Mouse (Mus musculus) testis, adult 2 months (tissue): ENCODE data around the gene Olfr1219. TPM values are rescaled to one million over a fixed set of nuclear protein-coding genes. Genes with fewer than 3 reads are reported as not detected.

Experiments
- H3K27ac ChIP-seq: fragments of 200-500 bp; 2 replicates; pipeline ENCODE4 v1.5.1; 2012; ENCODE audit warnings: low read depth, low read length; ENCODE audit not compliant: control insufficient read depth, insufficient read depth
- H3K27me3 ChIP-seq: fragments of 200-500 bp; 2 replicates; pipeline ENCODE4 v1.6.1; 2012; ENCODE audit warnings: mild to moderate bottlenecking, low read length, moderate library complexity; ENCODE audit not compliant: control insufficient read depth, insufficient read depth
- H3K36me3 ChIP-seq: fragments of 200-500 bp; 2 replicates; pipeline ENCODE4 v1.6.1; 2012; ENCODE audit warnings: mild to moderate bottlenecking, low read length; ENCODE audit not compliant: control insufficient read depth, insufficient read depth
- H3K4me1 ChIP-seq: fragments of 200-500 bp; 2 replicates; pipeline ENCODE4 v1.6.1; 2012; ENCODE audit warnings: low read length; ENCODE audit not compliant: control insufficient read depth, insufficient read depth
- H3K4me3 ChIP-seq: fragments of 200-500 bp; 2 replicates; pipeline ENCODE4 v1.5.1; 2012; ENCODE audit warnings: low read depth, mild to moderate bottlenecking, low read length, moderate library complexity, mixed read lengths; ENCODE audit not compliant: control insufficient read depth
- CTCF ChIP-seq: fragments of 200-500 bp; IDR thresholded peaks from 2 replicates; pipeline ENCODE4 v1.5.1; 2012; ENCODE audit warnings: low read depth, mild to moderate bottlenecking, inconsistent platforms, low read length, moderate library complexity; ENCODE audit not compliant: control insufficient read depth, insufficient read depth, insufficient replicate concordance
- POLR2A ChIP-seq: fragments of 200-500 bp; IDR thresholded peaks from 2 replicates; pipeline ENCODE4 v1.6.1; 2012; ENCODE audit warnings: low read depth, mild to moderate bottlenecking, inconsistent platforms, low read length, moderate library complexity; ENCODE audit not compliant: control insufficient read depth
- polyA plus RNA-seq: library from polyadenylated mRNA; depleted of rRNA; stranded (reverse); fragments of >200 nt; gene quantifications from 2 replicates; pipeline ENCODE4 v1.2.3, GENCODE M21; 2012; rRNA removed

Olfr1219 gene
- polyA plus RNA-seq, 1 experiment, result not detected

DNA sequence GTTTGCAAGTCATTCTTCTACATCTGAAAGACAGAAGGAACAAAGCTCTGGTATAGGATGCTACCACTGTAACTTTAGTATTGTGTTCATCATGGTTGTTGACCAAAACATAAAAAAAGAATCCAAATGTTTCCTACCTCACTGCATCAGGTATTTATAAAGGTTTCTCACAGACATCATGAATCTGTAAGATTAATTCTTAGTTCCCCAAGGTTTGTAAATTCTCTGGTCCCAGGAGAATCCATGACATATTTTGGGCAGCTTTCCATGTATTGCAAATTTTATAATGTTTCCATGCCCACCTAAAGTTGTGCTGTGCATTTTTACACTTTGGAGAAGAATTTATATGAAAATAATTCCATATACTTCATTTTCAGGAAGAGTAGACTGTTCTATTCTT lies 22.2 kb downstream of the Olfr1219 start, which contains the start of gene Olfr1218:
TSS of gene Olfr1218 (minus strand) at position 101 of the 400 bp plus-strand sequence.
- Histone ChIP-seq H3K4me1 (no peaks in the 10 kb centered on the region), H3K4me3 (no peak within 1 kb of the TSS), H3K27ac (no peak within 1 kb of the TSS), H3K27me3 (no peaks in the 10 kb centered on the region), H3K36me3 (no peaks in the 10 kb centered on the region)
- TF ChIP-seq CTCF, result no peak

GRCm38 (mm10) chr2:89031965-89032364 lies 51.3 kb downstream of the Olfr1219 start, which contains the start of gene Olfr1217:
Gene Olfr1217, minus strand, starts transcription at chr2:89032065.
- TF ChIP-seq POLR2A (no peak), CTCF (no peak)
- Histone ChIP-seq H3K27me3 (no peaks in the 10 kb centered on the region), H3K4me1 (no peaks in the 10 kb centered on the region), H3K4me3 (no peak within 1 kb of the TSS), H3K36me3 (no peaks in the 10 kb centered on the region), H3K27ac (no peak within 1 kb of the TSS)

Other genes with a start within 250 kb of the Olfr1219 start
- not detected in 2 replicates for gene Olfr1204, start 234.2 kb downstream of the Olfr1219 start, polyA plus RNA-seq
- not detected in 2 replicates for gene Olfr1206, start 220.3 kb downstream of the Olfr1219 start, polyA plus RNA-seq
- gene Olfr1208, start 181.2 kb downstream of the Olfr1219 start, polyA plus RNA-seq, result not detected in 2 replicates
- not detected in 2 replicates for gene Olfr1209, start 168.4 kb downstream of the Olfr1219 start, polyA plus RNA-seq
- not detected in 2 replicates for gene Olfr1211, start 145.4 kb downstream of the Olfr1219 start, polyA plus RNA-seq
- not detected in 2 replicates for gene Olfr1212, start 129.5 kb downstream of the Olfr1219 start, polyA plus RNA-seq
- not detected in 2 replicates for gene Gm13762, start 103.2 kb downstream of the Olfr1219 start, polyA plus RNA-seq
- not detected in 2 replicates for gene Olfr1214, start 90.9 kb downstream of the Olfr1219 start, polyA plus RNA-seq
- gene Olfr1215, start 76.5 kb downstream of the Olfr1219 start, polyA plus RNA-seq, result not detected in 2 replicates
- gene Olfr1216, start 65.2 kb downstream of the Olfr1219 start, polyA plus RNA-seq, result not detected in 2 replicates
- not detected in 2 replicates for gene Olfr1217, start 51.4 kb downstream of the Olfr1219 start, polyA plus RNA-seq
- gene Olfr1218, start 22.3 kb downstream of the Olfr1219 start, polyA plus RNA-seq, result not detected in 2 replicates
- not detected in 2 replicates for gene Olfr1220, start 23.3 kb upstream of the Olfr1219 start, polyA plus RNA-seq
- gene Olfr1221, start 33.8 kb upstream of the Olfr1219 start, polyA plus RNA-seq, result not detected in 2 replicates
- gene Olfr1222, start 49.5 kb upstream of the Olfr1219 start, polyA plus RNA-seq, result not detected in 2 replicates
- gene Olfr1223, start 68.0 kb upstream of the Olfr1219 start, polyA plus RNA-seq, result not detected in 2 replicates
- not detected in 2 replicates for gene Olfr1224-ps1, start 80.6 kb upstream of the Olfr1219 start, polyA plus RNA-seq
- not detected in 2 replicates for gene Olfr1225, start 91.2 kb upstream of the Olfr1219 start, polyA plus RNA-seq
- not detected in 2 replicates for gene Olfr1226, start 116.5 kb upstream of the Olfr1219 start, polyA plus RNA-seq
- gene Olfr1228, start 170.5 kb upstream of the Olfr1219 start, polyA plus RNA-seq, result not detected in 2 replicates
- gene Olfr1229, start 204.5 kb upstream of the Olfr1219 start, polyA plus RNA-seq, result not detected in 2 replicates
- gene Olfr1230, start 213.8 kb upstream of the Olfr1219 start, polyA plus RNA-seq, result not detected in 2 replicates
- not detected in 2 replicates for gene Olfr1231, start 223.6 kb upstream of the Olfr1219 start, polyA plus RNA-seq
- gene Olfr1232, start 246.2 kb upstream of the Olfr1219 start, polyA plus RNA-seq, result not detected in 2 replicates